Mouse (Mus musculus) liver, postnatal 0 days (tissue): Measurements from ENCODE around the gene Clip4.

Experiments used
- CTCF ChIP-seq: sonication (generic); IDR thresholded peaks from 2 replicates; pipeline ENCODE4 v1.5.1; 2016; ENCODE audit warnings: antibody characterized with exemption, low read depth
- EP300 ChIP-seq: IDR thresholded peaks from 2 replicates; pipeline ENCODE4 v1.6.1; 2016; ENCODE audit warnings: antibody characterized with exemption, low read depth, mild to moderate bottlenecking

- no peak for TF ChIP-seq EP300
- TF ChIP-seq CTCF = no peak
Observed at GRCm38 (mm10) chr17:71828647-71829414, 60.6 kb downstream of the Clip4 start.
